Mouse (Mus musculus) G1E-ER4 (cell line): ENCODE measurements around the gene Myh11. TPM values are rescaled to one million over a fixed set of nuclear protein-coding genes. Genes with fewer than 3 reads are reported as not detected.
A peak's percentile ranks its signal among the peaks of the same experiment; 100 is the strongest.

Experiments used
- GATA1 ChIP-seq: IDR thresholded peaks from one replicate; pipeline ENCODE4 v1.8.0; 2012; ENCODE audit warnings: low read length, inconsistent platforms
- polyA plus RNA-seq: library from polyadenylated mRNA; stranded (reverse); fragments of >175 nt; gene quantifications from 2 replicates; pipeline ENCODE4 v1.2.3, GENCODE M21; 2012

Myh11 gene
- not detected in 2 replicates for polyA plus RNA-seq

- no peak for TF ChIP-seq GATA1
Observed at GRCm38 (mm10) chr16:14291223-14291622, at the start of gene Myh11. Myh11 (minus strand) TSS chr16:14291372.

GRCm38 (mm10) chr16:14328156-14328555, 37.0 kb upstream of the Myh11 start:
- no peak for TF ChIP-seq GATA1

- TF ChIP-seq GATA1 = no peak
Observed at GRCm38 (mm10) chr16:14320494-14320893, 29.3 kb upstream of the Myh11 start.

GRCm38 (mm10) chr16:14319681-14320080, 28.5 kb upstream of the Myh11 start:
- no peak for TF ChIP-seq GATA1

- TF ChIP-seq GATA1 = no peak
Observed at GRCm38 (mm10) chr16:14316884-14317876, 26.0 kb upstream of the Myh11 start, which contains the start of gene Fopnl. Fopnl (minus strand) TSS chr16:14317405.

- TF ChIP-seq GATA1 = no peak
Observed at GRCm38 (mm10) chr16:14312914-14313313, 21.7 kb upstream of the Myh11 start.

GRCm38 (mm10) chr16:14311371-14311770, 20.2 kb upstream of the Myh11 start:
- TF ChIP-seq GATA1 = no peak

GRCm38 (mm10) chr16:14309833-14310232, 18.7 kb upstream of the Myh11 start:
- TF ChIP-seq GATA1 = no peak

GRCm38 (mm10) chr16:14308245-14309073, 17.3 kb upstream of the Myh11 start:
- peak; percentile 26 for TF ChIP-seq GATA1

- TF ChIP-seq GATA1 = peak; percentile 36
Observed at GRCm38 (mm10) chr16:14307373-14307772, 16.2 kb upstream of the Myh11 start.

GRCm38 (mm10) chr16:14306451-14306850, 15.3 kb upstream of the Myh11 start:
- no peak for TF ChIP-seq GATA1

- no peak for TF ChIP-seq GATA1
Observed at GRCm38 (mm10) chr16:14304791-14305190, 13.6 kb upstream of the Myh11 start.

- TF ChIP-seq GATA1 = no peak
Observed at GRCm38 (mm10) chr16:14303676-14304075, 12.5 kb upstream of the Myh11 start.

GRCm38 (mm10) chr16:14303148-14303547, 12.0 kb upstream of the Myh11 start:
- TF ChIP-seq GATA1 = no peak

- TF ChIP-seq GATA1 = no peak
Observed at GRCm38 (mm10) chr16:14298461-14298860, 7.3 kb upstream of the Myh11 start.

GRCm38 (mm10) chr16:14297746-14298145, 6.6 kb upstream of the Myh11 start:
- no peak for TF ChIP-seq GATA1
